Mouse (Mus musculus) cerebellum, adult 2 months (tissue): ENCODE measurements around the gene Myof.

Experiments
- CTCF ChIP-seq: fragments of 200-500 bp; IDR thresholded peaks from 2 replicates; pipeline ENCODE4 v1.5.1; 2011; ENCODE audit warnings: low read depth, mild to moderate bottlenecking, control low read depth, low read length, moderate library complexity, borderline replicate concordance; ENCODE audit not compliant: insufficient read depth
- POLR2A ChIP-seq: fragments of 200-500 bp; IDR thresholded peaks from 2 replicates; pipeline ENCODE4 v1.6.1; 2011; ENCODE audit warnings: low read length, control low read depth, borderline replicate concordance; ENCODE audit not compliant: insufficient read depth

GRCm38 (mm10) chr19:37946696-37947095 is 96.7 kb downstream of the Myof start:
- TF ChIP-seq CTCF (no peak), POLR2A (no peak)
